Mouse (Mus musculus) spleen, postnatal 4 days (tissue): ENCODE measurements around the gene Slc24a4.
A peak's percentile ranks its signal among the peaks of the same experiment; 100 is the strongest.
"Not testable (repeated sequence)": the region's sequence is repeated elsewhere in the genome, so short reads cannot be mapped to it uniquely, and the experiment has no call there.

Experiments
- DNase-seq, 2 experiments: peaks; one replicate each; pipeline ENCODE4 v3.0.0; 2022; ENCODE audit warnings: low spot score in 2 of 2

Gene Slc24a4

GRCm38 (mm10) chr12:102166691-102167261 is 38.2 kb downstream of the Slc24a4 start:
- no peak for DNase-seq

- no peak for DNase-seq
These were observed 38.8 kb downstream of the Slc24a4 start for GRCm38 (mm10) chr12:102167302-102167701.

- no peak for DNase-seq
These were observed 44.2 kb downstream of the Slc24a4 start for GRCm38 (mm10) chr12:102172746-102173145.

GRCm38 (mm10) chr12:102173345-102173744 is 44.8 kb downstream of the Slc24a4 start:
- DNase-seq: no peak

- DNase-seq: no peak
These were observed 52.0 kb downstream of the Slc24a4 start for GRCm38 (mm10) chr12:102180371-102181074.

- DNase-seq: peak; percentile 51 to 87
These were observed 53.3 kb downstream of the Slc24a4 start for GRCm38 (mm10) chr12:102181799-102182357.

GRCm38 (mm10) chr12:102182621-102183020 is 54.1 kb downstream of the Slc24a4 start:
- no peak for DNase-seq

- no peak for DNase-seq
These were observed 54.7 kb downstream of the Slc24a4 start for GRCm38 (mm10) chr12:102183201-102183600.

- DNase-seq: no peak
These were observed 62.3 kb downstream of the Slc24a4 start for GRCm38 (mm10) chr12:102190820-102191219.

- no peak for DNase-seq
These were observed 73.0 kb downstream of the Slc24a4 start for GRCm38 (mm10) chr12:102201516-102201915.

- DNase-seq: no peak
These were observed 74.4 kb downstream of the Slc24a4 start for GRCm38 (mm10) chr12:102202901-102203300.

- DNase-seq: no peak
These were observed 77.9 kb downstream of the Slc24a4 start for GRCm38 (mm10) chr12:102206471-102206870.

GRCm38 (mm10) chr12:102207245-102207644 is 78.7 kb downstream of the Slc24a4 start:
- DNase-seq: no peak

- no peak for DNase-seq
These were observed 82.3 kb downstream of the Slc24a4 start for GRCm38 (mm10) chr12:102210801-102211200.

GRCm38 (mm10) chr12:102223404-102223803 is 94.9 kb downstream of the Slc24a4 start:
- DNase-seq: no peak

GRCm38 (mm10) chr12:102224112-102224511 is 95.6 kb downstream of the Slc24a4 start:
- DNase-seq: not testable (repeated sequence)

- no peak for DNase-seq
These were observed 96.6 kb downstream of the Slc24a4 start for GRCm38 (mm10) chr12:102225165-102225564.

- no peak for DNase-seq
These were observed 107.0 kb downstream of the Slc24a4 start for GRCm38 (mm10) chr12:102235551-102235950.

- DNase-seq: no peak
These were observed 107.8 kb downstream of the Slc24a4 start for GRCm38 (mm10) chr12:102236317-102236716.

GRCm38 (mm10) chr12:102242076-102242722 is 113.7 kb downstream of the Slc24a4 start:
- no peak for DNase-seq

GRCm38 (mm10) chr12:102243915-102244314 is 115.4 kb downstream of the Slc24a4 start:
- DNase-seq: no peak

- DNase-seq: no peak
These were observed 117.7 kb downstream of the Slc24a4 start for GRCm38 (mm10) chr12:102246226-102246625.

- no peak for DNase-seq
These were observed 119.6 kb downstream of the Slc24a4 start for GRCm38 (mm10) chr12:102248104-102248503.
